Mouse (Mus musculus) kidney, adult 11 months (tissue): ENCODE measurements around the gene 2700081O15Rik.
A peak's percentile ranks its signal among the peaks of the same experiment; 100 is the strongest.
"Not testable (repeated sequence)": the region's sequence is repeated elsewhere in the genome, so short reads cannot be mapped to it uniquely, and the experiment has no call there.

Experiments used
- DNase-seq: peaks from one replicate; pipeline ENCODE4 v3.0.0; 2022

2700081O15Rik gene

GRCm38 (mm10) chr19:7416834-7417735, at the start of gene 2700081O15Rik:
2700081O15Rik (plus strand) TSS chr19:7417625.
- peak; percentile 52 for DNase-seq

GRCm38 (mm10) chr19:7369469-7369868, 48.0 kb upstream of the 2700081O15Rik start:
- DNase-seq = not testable (repeated sequence)

- no peak for DNase-seq
Observed at GRCm38 (mm10) chr19:7374491-7374890, 42.9 kb upstream of the 2700081O15Rik start.

GRCm38 (mm10) chr19:7377639-7378038, 39.8 kb upstream of the 2700081O15Rik start:
- DNase-seq = no peak

GRCm38 (mm10) chr19:7381906-7382247, 35.5 kb upstream of the 2700081O15Rik start:
- peak; percentile 28 for DNase-seq

- DNase-seq = peak; percentile 39
Observed at GRCm38 (mm10) chr19:7382248-7382902, 35.0 kb upstream of the 2700081O15Rik start.

- DNase-seq = peak; percentile 96
Observed at GRCm38 (mm10) chr19:7382903-7383865, 34.2 kb upstream of the 2700081O15Rik start, which contains the start of gene Spindoc. Spindoc (minus strand) TSS chr19:7382994.

GRCm38 (mm10) chr19:7386042-7386441, 31.4 kb upstream of the 2700081O15Rik start:
- no peak for DNase-seq

- DNase-seq = no peak
Observed at GRCm38 (mm10) chr19:7388488-7388887, 28.9 kb upstream of the 2700081O15Rik start.

GRCm38 (mm10) chr19:7396867-7397826, 20.3 kb upstream of the 2700081O15Rik start:
- not testable (repeated sequence) for DNase-seq

GRCm38 (mm10) chr19:7398898-7399297, 18.5 kb upstream of the 2700081O15Rik start:
- DNase-seq = not testable (repeated sequence)

- peak; percentile 60 for DNase-seq
Observed at GRCm38 (mm10) chr19:7400635-7401034, 16.8 kb upstream of the 2700081O15Rik start.

GRCm38 (mm10) chr19:7404623-7405229, 12.7 kb upstream of the 2700081O15Rik start:
- no peak for DNase-seq

GRCm38 (mm10) chr19:7412361-7412760, 5.1 kb upstream of the 2700081O15Rik start:
- no peak for DNase-seq

- DNase-seq = no peak
Observed at GRCm38 (mm10) chr19:7415916-7416833, 1.2 kb upstream of the 2700081O15Rik start.

GRCm38 (mm10) chr19:7417911-7418849, 755 bp downstream of the 2700081O15Rik start:
- DNase-seq = no peak

- no peak for DNase-seq
Observed at GRCm38 (mm10) chr19:7419134-7419533, 1.7 kb downstream of the 2700081O15Rik start.

GRCm38 (mm10) chr19:7420108-7420507, 2.7 kb downstream of the 2700081O15Rik start:
- no peak for DNase-seq
